Comparison of ENCODE assay signal across 8 mouse cellular contexts in genomic region chr10:41684548-41684996, GRCm38 (mm10). TPM values are rescaled to one million over a fixed set of nuclear protein-coding genes. Genes with fewer than 3 reads are reported as not detected.
A peak's percentile ranks its signal among the peaks of the same experiment; 100 is the strongest.
DNase-seq lines count a peak whose midpoint lies in the region; ATAC-seq lines count a peak whose summit lies in the region.

No protein-coding gene starts in this region.

- 0 out of 2 replicates have a peak, but pooled peaks cover 2% of the 10 kb centered on the region for H3K9me3 ChIP-seq in intestine, embryonic 14.5 days (ENCODE audit: control insufficient read depth, low read length)
- no peaks in the 10 kb centered on the region for H3K9me3 ChIP-seq in liver, embryonic 16.5 days (replicated peaks; ENCODE audit: control insufficient read depth, low read length)

- 0 out of 2 replicates have a peak, but pooled peaks cover 2% of the 10 kb centered on the region for H3K27me3 ChIP-seq in intestine, embryonic 14.5 days (replicated peaks; ENCODE audit: control insufficient read depth, insufficient read depth, low read length)
- H3K27me3 ChIP-seq in liver, embryonic 16.5 days (ENCODE audit: control insufficient read depth, insufficient read depth, low read depth, low read length): peaks cover 3% of the 10 kb centered on the region; the same call in 1 of the 2 replicates

- H3K4me1 ChIP-seq in intestine, embryonic 14.5 days (replicated peaks; ENCODE audit: control insufficient read depth, insufficient read depth, low read length): no peaks in the 10 kb centered on the region
- H3K4me1 ChIP-seq in liver, embryonic 16.5 days (ENCODE audit: control insufficient read depth, low read depth, low read length): no peaks in the 10 kb centered on the region

- WGBS in intestine, embryonic 14.5 days: 3% methylated on average over 21 of the region's 21 CpGs
- WGBS in liver, embryonic 16.5 days (ENCODE audit: insufficient replicate concordance): 2% methylated on average over 21 of the region's 21 CpGs

- no peaks in the 10 kb centered on the region for H3K36me3 ChIP-seq in intestine, embryonic 14.5 days (ENCODE audit: control insufficient read depth, insufficient read depth, low read length)
- no peaks in the 10 kb centered on the region for H3K36me3 ChIP-seq in liver, embryonic 16.5 days (ENCODE audit: control insufficient read depth, insufficient read depth)

- H3K4me3 ChIP-seq in intestine, embryonic 14.5 days (ENCODE audit: low read depth, low read length): peak overlapping the region; percentile 16; the same call in 1 of the 2 replicates
- no peak overlapping the region for H3K4me3 ChIP-seq in liver, embryonic 16.5 days (ENCODE audit: low read depth, low read length)

- no peak overlapping the region for H3K9ac ChIP-seq in intestine, embryonic 14.5 days (ENCODE audit: low read length)
- H3K9ac ChIP-seq in liver, embryonic 16.5 days (ENCODE audit: low read depth, low read length): no peak overlapping the region

- ATAC-seq in frontal cortex, adult (ENCODE audit: low TSS enrichment): 0 out of 2 replicates have a peak, but pooled peaks have one; percentile 6
- no peak; the same call in 1 of the 2 replicates for ATAC-seq in intestine, embryonic 14.5 days (replicated peaks; ENCODE audit: low FRiP score, low TSS enrichment, low read depth)
- ATAC-seq in liver, embryonic 16.5 days (ENCODE audit: low read depth): no peak

- no peak overlapping the region for H3K27ac ChIP-seq in intestine, embryonic 14.5 days (ENCODE audit: low read depth)
- no peak overlapping the region for H3K27ac ChIP-seq in liver, embryonic 16.5 days (ENCODE audit: low read length)

- peak overlapping the region; percentile 43 for H3K4me2 ChIP-seq in intestine, embryonic 14.5 days (ENCODE audit: low read length)
- H3K4me2 ChIP-seq in liver, embryonic 16.5 days (ENCODE audit: low read depth, low read length): peak overlapping the region; percentile 34

- DNase-seq in frontal cortex, postnatal 10 days (ENCODE audit: low spot score in 2 of 2): no peak
- DNase-seq in embryo, embryonic 10.5 days (ENCODE audit: low spot score): peak; percentile 59
- DNase-seq in intestine, embryonic 14.5 days (ENCODE audit: low spot score): no peak
- DNase-seq in retina, postnatal 1 day: peak; percentile 52
- no peak for DNase-seq in right cerebral cortex, adult 2 months (ENCODE audit: low spot score in 2 of 2)
- DNase-seq in left cerebral cortex, adult 9 months (ENCODE audit: low spot score in 2 of 2): no peak

RNA-seq across cellular contexts. Expression of gene Ccdc162, which starts 31.9 kb away (rescaled TPM):
- polyA plus RNA-seq in intestine, embryonic 14.5 days (2014; fragmentation: Nextera tagmentation; extraction: Ambion mirVana): 0.44 and 0.47 TPM in 2 replicates
- 0.05 and 0.12 TPM in 2 replicates for polyA plus RNA-seq in liver, embryonic 16.5 days (2015; fragmentation: Nextera tagmentation; extraction: Ambion mirVana)

Comparison
In these comparisons a context has a peak if more than half of its experiments do, and no peak if none do; other contexts are left out.
1. DNase-seq: peak in embryo, embryonic 10.5 days (single experiment) and retina, postnatal 1 day (single experiment); none in frontal cortex, postnatal 10 days (0 of 2), intestine, embryonic 14.5 days (single experiment), right cerebral cortex, adult 2 months (0 of 2) and left cerebral cortex, adult 9 months (0 of 2).